Mouse (Mus musculus) heart, postnatal 4 days (tissue): ENCODE data around the gene Eif2a. TPM values are rescaled to one million over a fixed set of nuclear protein-coding genes. Genes with fewer than 3 reads are reported as not detected.

ENCODE experiments used
- DNase-seq: peaks from one replicate; pipeline ENCODE4 v3.0.0; 2021
- total RNA-seq, 2 experiments: library from RNA; stranded (reverse); gene quantifications; 2 replicates each; pipeline ENCODE4 v1.2.3; 2021

The Eif2a gene
- total RNA-seq: 10 to 100 TPM; 40.9 to 42.8 TPM

DNA sequence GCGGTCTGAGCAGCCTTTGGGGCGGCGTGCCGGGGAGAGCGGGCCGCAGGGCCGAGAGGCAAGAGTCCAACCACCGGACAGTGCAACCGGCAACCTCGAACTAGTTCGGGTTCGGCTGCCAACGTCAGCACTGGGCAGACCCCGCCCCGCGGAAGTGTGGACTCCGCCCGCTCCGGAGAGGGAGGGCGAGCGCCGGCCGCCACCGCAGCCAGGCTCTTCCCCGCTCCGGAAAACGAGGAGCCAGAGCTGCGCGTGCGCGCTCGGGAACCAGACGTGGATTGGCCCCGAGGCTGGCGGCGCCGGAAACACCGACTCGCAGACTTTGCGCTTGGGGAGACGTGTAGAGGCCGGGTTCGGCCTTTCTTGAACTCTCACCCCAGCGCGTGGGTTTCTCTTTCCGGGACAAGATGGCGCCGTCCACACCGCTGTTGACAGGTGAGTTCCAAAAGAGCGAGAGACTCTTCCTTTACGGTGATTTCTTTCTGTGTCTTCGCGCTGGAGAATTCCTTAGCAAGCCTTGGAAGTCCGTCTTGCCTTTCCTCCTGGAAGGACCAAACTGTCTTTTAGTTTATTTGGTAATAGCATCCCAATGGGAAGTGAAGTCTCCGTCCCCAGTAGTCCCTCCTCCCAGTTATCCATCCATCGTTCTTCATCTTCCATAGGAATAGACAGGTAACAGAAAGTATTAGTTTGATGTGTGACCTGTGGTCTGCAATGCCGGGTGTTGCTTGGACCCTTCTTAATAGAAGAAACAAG is at the start of gene Eif2a, which contains the start of gene Serp1:
Gene Eif2a, plus strand, starts transcription at position 170 of the 756 bp plus-strand sequence.
Gene Serp1, minus strand, starts transcription at position 241 of the 756 bp plus-strand sequence.
- DNase-seq: peak; percentile 98

DNA sequence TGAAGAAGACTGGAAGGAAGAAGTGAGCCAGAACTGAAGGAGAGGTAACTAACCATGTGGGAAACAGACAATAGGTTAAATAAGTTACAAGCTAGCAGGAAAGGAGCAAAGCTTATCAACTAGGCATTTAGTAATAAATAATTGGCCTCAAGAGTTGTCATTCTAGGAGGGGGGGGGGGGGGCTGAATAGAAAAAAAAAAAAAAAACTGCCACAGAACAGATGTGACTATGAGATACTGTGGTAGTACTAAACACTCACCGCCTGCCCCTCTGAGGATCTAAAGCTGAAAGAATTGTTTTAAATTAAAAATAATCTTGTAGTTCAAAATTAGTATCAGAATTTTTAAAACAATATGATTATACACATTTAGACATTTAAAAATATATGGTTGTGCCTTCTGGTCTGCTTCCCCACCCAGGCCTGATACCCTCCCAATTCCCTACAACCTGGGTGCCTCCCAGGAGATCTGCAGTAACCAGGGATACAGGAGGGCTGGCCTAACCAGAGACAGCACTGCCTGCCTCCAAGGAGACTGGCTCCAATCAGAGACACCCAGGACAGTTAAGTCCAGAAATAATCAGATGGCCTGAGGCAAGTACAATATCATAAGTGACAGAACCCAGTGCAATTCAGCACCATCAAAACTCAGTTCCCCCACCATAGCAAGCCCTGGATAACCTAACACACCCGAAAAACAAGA is 46.7 kb upstream of the Eif2a start:
- no peak for DNase-seq

DNA sequence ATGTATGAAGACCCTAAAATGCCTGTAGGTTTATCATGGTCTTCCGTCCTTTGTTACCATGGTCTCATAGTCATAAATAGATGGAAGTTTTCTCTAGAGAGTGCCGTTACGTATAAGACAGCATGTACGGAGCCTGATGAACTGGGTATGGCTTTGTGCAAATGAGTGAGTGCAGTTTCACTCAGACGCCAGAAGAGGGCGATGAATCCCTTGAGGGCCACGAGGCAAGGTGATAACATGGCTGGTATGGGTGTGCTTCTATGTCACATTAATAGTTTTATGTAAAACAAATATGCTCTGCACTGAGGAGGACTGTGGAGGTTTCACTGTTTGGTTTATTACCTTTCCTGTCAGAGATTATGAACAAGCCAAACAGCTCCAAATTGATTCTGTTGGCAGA is 39.7 kb upstream of the Eif2a start:
- DNase-seq: no peak

DNA sequence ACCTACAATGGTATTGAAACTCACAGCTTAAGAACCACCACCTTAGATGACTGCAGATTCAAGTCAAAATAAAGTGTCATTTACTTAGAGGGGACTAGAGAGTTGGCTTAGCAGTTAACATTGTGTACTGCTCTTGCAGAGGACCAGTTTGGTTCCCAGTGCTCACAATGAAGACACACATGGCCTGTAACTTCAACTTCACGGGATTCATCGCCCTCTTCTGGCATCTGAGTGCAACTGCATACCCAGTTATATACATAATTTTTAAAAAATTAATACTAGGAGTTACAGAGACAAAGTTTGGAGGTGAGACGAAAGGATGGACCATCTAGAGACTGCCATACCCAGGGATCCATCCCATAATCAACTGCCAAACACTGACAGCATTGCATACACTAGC is 38.5 kb upstream of the Eif2a start:
- DNase-seq: no peak

DNA sequence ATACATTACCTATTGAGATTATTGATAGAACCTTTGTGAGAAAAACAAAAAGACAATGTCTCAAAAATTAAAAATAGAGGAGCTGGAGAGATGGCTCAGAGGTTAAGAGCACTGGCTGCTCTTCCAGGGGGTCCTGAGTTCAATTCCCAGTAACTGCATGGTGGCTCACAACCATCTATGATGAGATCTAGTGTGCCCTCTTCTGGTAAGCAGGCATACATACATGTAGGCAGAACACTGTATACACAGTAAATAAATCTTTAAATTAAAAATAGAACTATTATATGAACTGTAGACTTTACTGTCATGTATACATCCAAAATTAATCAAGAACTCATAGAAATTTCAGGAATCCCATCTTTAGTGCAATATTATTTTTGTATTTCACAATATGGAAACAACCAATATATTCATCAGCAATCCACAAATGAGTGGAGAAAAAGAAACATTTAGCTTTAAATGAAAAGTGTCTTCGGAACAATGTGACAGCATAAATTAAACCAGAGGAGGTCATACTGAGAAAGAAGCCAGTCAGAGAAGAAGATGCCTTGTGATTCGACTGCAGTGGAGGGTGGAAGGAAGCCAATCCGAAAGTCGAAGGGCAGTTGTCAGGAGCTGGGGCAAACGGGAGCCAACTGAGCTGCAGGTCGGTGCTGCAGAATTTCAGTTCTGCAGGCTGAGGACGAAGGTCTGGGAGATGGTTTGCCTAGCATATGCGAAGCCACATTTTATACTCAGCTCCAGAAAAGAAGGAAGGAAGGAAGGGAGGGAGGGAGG is 37.4 kb upstream of the Eif2a start:
- DNase-seq: no peak

DNA sequence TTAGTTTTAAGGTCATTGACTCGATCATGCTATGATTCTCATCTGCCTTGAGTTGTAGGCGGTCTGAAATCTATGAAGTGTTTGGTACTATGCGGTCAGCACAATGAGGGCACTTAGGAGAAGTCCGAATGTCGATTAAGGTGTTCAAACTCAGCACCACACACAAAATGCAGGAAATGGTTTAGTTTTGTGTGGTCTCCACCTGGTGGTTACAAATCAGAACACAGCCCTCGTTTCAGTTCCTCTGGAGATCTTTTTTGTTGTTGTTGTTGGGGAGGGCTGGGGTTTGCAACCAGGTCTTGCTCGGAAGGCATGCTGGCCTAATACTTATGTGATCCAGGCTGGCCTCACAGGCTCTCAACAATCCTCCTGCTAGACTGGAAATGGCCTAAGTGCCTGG is 34.8 kb upstream of the Eif2a start:
- DNase-seq: peak; percentile 55

DNA sequence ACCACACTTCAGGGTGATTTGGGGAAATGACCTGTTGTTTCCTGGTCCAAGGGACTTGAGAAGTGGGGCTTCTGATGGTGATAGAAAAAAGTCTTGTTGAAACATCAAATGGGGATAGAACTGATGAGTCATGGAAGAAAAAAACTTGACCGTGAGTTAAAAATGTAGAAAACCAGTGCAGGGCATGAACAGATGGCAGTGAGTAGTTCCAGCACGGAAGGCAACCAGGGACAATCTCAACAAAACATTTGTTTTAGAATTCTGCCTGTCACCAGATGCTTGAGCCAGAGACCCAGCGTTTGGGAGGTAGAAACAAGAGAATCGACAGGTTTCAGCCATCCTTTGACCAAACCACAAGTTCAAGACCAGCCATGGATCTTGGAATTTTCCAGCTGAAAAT is 32.0 kb upstream of the Eif2a start:
- no peak for DNase-seq

DNA sequence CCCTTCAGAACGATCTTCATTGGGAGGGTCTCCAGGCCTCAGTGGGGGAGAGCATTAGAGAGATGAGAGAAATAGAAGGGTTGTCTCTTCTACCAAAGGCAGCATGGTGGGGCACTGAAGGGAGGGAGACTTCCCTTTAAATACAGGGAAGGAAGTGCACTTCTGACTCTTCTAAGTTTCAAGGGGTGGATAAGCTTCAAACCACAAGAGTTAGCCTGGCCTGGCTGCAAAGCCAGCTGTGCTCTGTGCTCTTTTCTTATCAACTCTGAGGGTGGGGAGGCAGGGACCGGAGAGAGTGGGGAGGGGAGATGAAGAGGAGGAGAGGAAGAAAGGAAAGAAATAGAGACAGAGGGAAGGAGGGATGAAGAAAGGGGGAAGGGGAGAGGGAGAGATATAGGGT is 23.7 kb upstream of the Eif2a start:
- DNase-seq: no peak

DNA sequence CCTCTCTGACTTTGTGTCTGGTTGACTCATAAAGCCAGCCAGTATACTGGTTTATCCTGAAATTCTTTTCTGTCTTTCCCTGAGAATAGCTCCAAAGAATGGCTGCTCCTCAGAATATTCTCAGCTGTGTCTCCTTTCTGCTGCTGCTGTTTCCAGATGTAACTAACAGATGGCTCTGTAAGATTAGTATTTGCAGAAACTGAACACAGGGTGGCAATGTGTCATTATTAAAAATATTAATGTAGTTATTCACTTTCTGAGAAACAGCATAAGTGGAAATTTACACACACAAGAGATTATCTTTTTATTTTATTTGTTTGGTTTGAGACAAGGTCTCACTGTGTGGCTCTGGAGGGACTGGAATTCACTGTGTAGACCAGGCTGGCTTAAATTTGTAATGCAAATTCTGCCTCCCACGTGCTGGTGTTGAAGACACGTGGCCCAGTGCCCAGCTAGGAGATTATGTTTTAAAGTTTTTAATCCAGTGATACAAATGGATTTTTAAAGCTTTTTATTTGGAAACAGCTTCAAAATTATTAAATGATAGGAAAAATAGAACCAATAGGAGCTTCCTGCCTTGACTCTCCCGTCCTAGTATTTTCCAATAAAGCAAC is 21.8 kb upstream of the Eif2a start:
- DNase-seq: no peak

DNA sequence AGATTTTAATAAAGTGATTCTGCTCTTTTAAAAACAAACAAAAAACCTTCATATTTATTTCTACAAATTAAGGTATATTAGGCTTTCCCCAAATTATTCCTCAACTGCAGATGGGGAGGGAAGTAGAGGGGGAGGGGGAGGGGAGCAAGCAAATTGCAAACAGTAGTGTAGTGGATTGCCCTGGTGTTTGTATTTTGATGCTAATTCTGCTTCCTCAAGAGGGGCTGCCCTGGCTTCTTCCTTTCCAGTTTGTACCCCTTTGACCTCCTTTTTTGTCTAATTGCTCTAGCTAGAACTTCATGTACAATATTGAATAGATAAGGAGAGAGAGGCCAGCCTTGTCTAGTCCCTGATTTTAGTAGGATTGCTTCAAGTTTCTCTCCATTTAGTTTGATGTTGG is 20.9 kb upstream of the Eif2a start:
- DNase-seq: no peak

DNA sequence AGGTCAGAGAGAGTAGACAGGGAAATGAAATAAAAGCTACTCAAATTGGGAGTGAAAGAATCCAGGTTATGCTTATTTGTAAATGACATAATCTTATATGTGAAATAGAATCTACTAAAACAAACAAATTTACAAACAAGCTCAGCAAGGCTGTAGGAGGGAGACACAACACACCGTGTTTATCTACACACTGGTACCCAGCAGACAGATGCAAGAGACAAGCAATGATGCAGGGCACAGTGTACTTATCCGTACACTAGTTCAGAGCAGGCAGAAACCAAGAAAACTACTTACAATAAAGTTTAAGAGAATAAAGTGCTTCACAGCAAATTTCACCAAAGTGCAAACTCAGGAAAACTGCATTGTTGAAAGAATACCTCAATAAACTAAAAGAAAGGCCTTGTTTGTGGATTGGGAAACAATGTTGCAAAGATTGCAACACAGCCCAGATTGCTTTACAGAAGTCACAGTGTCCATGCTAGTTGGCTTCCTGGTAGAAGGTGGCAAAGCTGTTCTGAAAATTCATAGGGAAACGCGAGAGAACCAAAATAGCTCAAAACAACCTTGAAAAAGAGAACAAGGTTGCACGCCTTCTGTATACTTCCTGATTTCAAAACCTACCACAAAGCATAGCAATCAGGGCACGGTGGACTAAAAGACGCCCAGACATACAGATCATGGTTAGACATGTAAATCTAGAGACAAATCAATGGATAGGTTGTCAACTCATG is 17.4 kb upstream of the Eif2a start:
- DNase-seq: no peak

DNA sequence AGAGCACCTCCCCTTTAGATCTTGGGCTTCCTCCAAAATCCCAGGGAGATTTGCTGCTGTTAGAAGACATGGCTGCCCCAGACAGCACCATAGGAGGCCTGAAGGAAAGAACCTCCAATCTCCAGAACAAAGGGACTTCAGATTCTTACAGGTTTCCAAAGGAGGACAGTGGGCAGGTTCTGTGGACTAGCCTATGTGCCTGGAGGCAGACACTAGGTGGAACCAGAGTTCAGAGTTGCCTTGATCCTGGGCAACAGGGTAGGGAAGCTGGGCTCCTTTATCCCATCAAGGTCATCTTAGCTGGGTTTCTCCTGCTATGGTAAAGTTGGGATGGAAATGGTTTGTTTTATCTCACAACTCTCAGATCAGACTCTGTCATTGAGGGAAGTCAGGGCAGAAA is 14.0 kb upstream of the Eif2a start:
- no peak for DNase-seq

DNA sequence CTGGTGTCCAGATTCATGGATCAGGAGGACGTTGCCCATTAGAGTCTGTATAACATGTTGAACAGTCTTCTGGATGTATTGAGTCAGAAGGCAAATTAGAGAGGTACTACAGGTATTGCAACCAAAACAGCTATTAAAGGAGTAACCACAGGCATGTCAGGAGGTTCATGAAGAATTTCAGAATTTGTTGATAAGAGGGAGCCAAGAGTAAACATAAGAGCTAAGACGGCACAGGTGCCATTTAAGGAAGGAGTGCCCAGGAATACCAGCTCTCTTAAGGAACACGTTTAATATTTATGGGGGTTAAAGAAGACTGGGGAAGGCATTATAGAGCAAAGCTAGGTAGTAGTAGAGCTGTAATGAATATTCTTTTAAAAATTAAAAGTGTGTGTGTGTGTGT is 12.9 kb upstream of the Eif2a start:
- DNase-seq: no peak

DNA sequence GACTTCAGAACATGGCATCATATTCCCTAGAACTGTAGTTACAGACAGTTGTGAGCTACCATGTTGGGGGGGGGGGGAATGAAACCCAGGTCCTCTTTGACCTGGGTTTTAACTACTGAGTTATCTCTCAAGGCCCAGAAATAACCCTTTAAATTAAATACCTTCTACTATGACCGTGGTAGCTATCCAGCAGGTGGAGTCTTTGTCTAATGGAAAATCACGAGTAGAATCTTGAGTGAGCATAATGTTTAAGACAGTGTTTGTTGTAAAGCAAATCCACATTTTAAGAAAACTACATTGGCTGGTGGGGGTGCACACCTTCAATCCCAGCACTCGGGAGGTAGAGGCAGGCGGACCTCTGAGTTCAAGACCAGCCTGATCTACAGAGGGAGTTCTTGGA is 12.1 kb upstream of the Eif2a start:
- no peak for DNase-seq

DNA sequence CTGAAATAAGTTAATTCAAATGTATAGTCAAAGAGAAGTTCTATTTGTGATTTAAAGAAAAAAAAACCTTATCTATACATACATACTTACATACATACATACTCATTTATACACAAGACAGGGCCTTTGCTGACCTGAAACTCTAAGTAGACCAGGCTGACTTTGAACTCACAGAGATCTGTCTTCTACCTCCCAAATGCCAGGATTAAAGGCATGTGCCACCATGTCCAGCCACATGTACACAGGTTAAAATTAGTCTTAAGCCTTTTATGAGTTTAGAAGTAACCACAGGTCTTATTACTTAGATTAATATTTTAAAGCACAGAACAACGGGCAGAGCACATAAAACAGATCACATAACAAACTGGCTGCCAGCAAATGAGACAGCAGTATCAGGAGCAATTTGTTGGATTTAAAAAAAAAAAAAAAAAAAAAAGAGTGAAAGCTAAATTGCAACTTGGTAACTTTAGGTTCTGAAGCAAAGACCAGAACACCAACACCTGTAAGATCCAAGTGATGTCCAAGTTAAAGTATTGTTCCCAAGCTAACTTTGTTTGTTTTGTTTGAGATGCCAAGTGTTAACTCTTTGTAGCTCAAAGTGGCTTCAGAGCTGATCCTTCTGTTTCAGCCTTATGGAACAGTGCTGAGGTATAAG is 9.5 kb upstream of the Eif2a start:
- DNase-seq: no peak

DNA sequence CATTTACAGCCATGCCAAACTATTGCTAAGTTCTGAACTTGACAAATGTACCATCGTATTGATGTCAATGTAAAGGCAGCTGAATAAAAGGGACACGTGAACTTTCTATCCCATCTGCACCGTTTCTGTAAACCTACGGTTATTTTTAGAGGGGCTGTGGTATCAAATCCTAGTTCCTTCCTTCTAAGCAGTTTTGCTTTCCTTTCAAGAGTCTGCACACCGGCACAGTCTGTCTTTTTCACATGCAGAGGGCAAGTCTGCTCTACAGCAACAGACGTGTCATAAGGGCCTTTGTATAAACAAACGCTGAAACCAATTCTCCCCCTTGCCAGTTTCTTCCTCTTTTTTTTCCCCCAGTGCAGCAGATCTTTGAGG is 9.0 kb upstream of the Eif2a start:
- DNase-seq: no peak

DNA sequence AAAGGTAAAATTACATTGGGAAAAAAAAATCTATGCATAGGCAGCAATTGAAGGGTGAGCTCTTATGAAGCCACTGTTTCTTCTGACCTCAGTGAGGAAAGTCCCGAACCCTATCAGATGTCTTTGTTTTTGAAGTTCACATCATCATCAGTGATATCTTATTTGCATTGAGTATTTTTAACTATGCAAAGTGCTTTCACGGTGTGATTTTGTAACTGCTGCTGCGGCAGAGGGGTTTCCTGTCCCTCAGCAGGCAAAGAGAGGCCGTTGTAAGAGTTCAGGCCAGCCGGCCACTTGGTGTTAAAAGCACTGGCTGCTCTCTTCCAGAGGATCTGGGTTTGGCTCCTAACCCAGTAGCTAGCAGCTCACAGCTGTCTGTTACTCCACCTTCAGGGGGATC is 8.4 kb upstream of the Eif2a start:
- DNase-seq: no peak

DNA sequence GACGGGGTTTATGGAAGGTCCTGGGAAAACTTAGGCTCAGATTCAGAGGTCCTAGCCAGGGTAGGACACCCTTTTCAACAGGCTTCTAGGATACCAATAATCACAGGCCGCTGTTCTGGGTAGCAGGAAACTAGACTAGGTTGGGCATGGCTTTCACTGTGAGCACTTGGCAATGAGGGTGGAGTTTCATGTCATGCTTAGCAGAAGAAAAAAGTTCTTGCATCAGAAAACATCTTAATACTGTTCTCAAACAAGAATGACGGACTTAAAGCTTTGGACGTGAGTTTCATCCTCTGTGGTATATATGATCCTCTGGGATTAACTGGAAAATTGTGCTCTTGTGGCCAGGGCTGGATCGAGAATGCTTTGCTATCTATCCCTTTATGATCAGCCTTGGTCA is 7.8 kb upstream of the Eif2a start:
- no peak for DNase-seq

DNA sequence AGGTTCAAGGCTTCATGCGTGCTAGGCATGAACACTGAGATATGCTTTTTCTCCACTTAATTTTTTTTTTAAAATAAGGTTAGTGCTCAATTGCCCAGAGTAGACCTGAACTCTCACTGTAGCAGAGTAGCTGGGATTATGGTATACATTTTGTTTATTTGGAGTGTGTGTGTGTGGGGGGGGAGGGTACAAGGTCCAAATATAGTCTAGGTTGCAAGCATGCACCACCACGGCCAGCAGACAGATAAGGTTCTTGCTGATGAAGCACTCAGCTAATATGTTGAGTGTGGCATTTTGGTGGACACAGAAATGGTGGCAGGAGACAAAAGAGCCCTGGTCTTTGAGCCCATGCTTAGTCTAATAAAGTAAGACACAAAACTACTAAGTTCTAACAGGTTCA is 6.7 kb upstream of the Eif2a start:
- DNase-seq: no peak

DNA sequence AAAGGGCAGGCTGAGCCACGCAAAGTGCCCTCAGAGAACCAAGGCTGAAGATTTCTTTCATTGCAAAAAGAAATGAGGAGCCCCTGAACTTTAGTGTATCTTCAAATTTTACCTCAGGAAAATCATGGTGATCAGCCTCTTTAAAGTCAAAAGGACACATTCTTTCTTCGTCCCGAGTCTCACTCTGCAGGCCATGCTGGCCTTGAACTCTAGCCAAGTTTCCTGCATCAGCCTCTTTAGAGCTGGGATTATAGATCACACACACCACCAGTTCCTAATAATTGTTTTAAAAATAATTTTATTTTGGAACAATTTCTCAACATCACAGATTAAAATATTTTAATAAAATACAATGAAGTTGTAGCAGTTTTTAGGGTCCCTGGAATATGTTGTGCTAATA is 6.1 kb upstream of the Eif2a start:
- no peak for DNase-seq

DNA sequence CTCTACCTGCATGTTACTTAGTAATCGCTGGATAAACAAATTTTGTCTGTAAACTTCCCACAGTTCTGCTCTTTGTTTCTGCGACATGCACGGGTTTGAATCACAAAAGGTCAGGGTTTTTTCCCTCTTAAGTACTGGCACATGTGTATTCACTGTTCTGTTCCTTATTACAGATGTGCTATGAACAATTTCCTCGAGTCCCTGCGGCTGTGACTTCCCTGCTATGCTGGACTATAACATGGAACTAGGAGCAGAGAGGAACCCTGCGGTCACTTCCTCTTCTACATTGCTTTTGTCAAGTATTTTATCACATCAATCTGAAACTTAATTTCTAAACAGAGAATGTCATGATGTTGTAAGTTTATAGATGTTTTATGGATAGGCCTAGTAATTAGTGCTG is 5.3 kb upstream of the Eif2a start:
- DNase-seq: no peak

DNA sequence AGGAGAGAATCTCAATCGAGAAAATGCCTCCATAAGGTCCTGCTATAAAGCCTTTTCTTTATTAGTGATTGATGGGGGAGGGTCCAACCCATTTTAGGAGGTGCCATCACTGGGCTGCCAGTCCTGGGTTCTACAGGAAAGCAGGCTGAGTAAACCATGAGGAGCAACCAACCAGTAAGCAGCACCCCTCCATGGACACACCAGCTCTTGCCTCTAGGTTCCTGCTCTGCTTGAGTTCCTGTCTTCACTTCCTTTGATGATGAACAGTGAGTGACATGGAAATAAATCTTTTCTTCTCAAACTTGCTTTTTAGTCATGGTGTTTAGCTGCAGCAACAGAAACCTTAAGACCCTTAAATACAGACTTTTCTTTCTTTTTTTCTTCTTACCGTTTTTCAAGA is 4.3 kb upstream of the Eif2a start:
- DNase-seq: no peak
